Mouse (Mus musculus) hindbrain, postnatal 0 days (tissue): ENCODE results near the gene Rsl1. TPM values are rescaled to one million over a fixed set of nuclear protein-coding genes. Genes with fewer than 3 reads are reported as not detected.
"Not testable (repeated sequence)": the region's sequence is repeated elsewhere in the genome, so short reads cannot be mapped to it uniquely, and the experiment has no call there.

Source experiments
- ATAC-seq: fragments of 200-750 bp; cut with Nextera tagmentation; 2 replicates; pipeline ENCODE4 v1.8.0; 2017; ENCODE audit warnings: mild to moderate bottlenecking, moderate TSS enrichment, moderate library complexity
- DNase-seq: peaks from one replicate; pipeline ENCODE4 v3.0.0-alpha.2; 2015; ENCODE audit warnings: low spot score
- H3K27ac ChIP-seq: fragments of 300-500 bp; sonication (generic); 2 replicates; pipeline ENCODE4 v1.5.1; 2014; ENCODE audit warnings: mild to moderate bottlenecking
- H3K27me3 ChIP-seq: fragments of 300-500 bp; sonication (generic); 2 replicates; pipeline ENCODE4 v1.6.1; 2014; ENCODE audit warnings: low read length, mixed read lengths; ENCODE audit not compliant: insufficient read depth
- H3K36me3 ChIP-seq: fragments of 300-500 bp; sonication (generic); 2 replicates; pipeline ENCODE4 v1.6.1; 2014; ENCODE audit warnings: low read length, mixed read lengths; ENCODE audit not compliant: insufficient read depth
- H3K4me1 ChIP-seq: fragments of 300-500 bp; sonication (generic); 2 replicates; pipeline ENCODE4 v1.6.1; 2014; ENCODE audit warnings: antibody characterized with exemption, low read length, mixed read lengths; ENCODE audit not compliant: insufficient read depth
- H3K4me2 ChIP-seq: fragments of 300-500 bp; sonication (generic); 2 replicates; pipeline ENCODE4 v1.6.1; 2014; ENCODE audit warnings: low read depth, mild to moderate bottlenecking, low read length, moderate library complexity, mixed read lengths
- H3K4me3 ChIP-seq: fragments of 300-500 bp; sonication (generic); 2 replicates; pipeline ENCODE4 v1.5.1; 2014; ENCODE audit warnings: low read length
- H3K9ac ChIP-seq: fragments of 300-500 bp; sonication (generic); replicated peaks from 2 replicates; pipeline ENCODE4 v1.6.1; 2014; ENCODE audit warnings: mild to moderate bottlenecking, low read length, moderate library complexity, mixed read lengths
- H3K9me3 ChIP-seq: fragments of 300-500 bp; sonication (generic); 2 replicates; pipeline ENCODE4 v1.6.1; 2016; ENCODE audit warnings: low read length, mixed read lengths
- CTCF ChIP-seq: IDR thresholded peaks from 2 replicates; pipeline ENCODE4 v1.5.1; 2016; ENCODE audit warnings: antibody characterized with exemption, control low read depth, low read depth
- WGBS: fragments of 180-500 bp; shearing (Covaris S2); extraction: QIAGEN DNeasy Blood & Tissue Kit; methylation state at CpG from one replicate; pipeline ENCODE4 v1.1.7; 2014; 5-methylcytosine and 5-hydroxymethylcytosine counted together
- polyA plus RNA-seq: library from polyadenylated mRNA; unstranded; fragments of >200 nt; fragmentation: Nextera tagmentation; extraction: Ambion mirVana; gene quantifications from 2 replicates; pipeline ENCODE4 v1.2.1, GENCODE M21; 2015
- total RNA-seq: library from RNA; depleted of rRNA; stranded (reverse); fragments of >200 nt; gene quantifications from 2 replicates; pipeline ENCODE4 v1.2.3, GENCODE M21; 2014; rRNA removed

Rsl1 gene
- total RNA-seq = 3.0 and 7.3 TPM in 2 replicates
- 2.3 and 2.8 TPM in 2 replicates for polyA plus RNA-seq

GRCm38 (mm10) chr13:67172991-67173722, at the start of gene Rsl1:
TSS of gene Rsl1 (plus strand) at chr13:67173182.
- Histone ChIP-seq H3K9ac (peak within 1 kb of the TSS; percentile 52), H3K27ac (peak within 1 kb of the TSS; percentile 58), H3K4me2 (peak within 1 kb of the TSS; percentile 56), H3K4me3 (peak within 1 kb of the TSS; percentile 55)
- not testable (repeated sequence) for H3K36me3 ChIP-seq, H3K9me3 ChIP-seq, H3K27me3 ChIP-seq, H3K4me1 ChIP-seq
- 1% methylated on average over 17 of the region's 17 CpGs for whole genome bisulfite sequencing
- DNase-seq = peak; percentile 70
- peak; percentile 97 for ATAC-seq

- no peaks in the 10 kb centered on the region for H3K27me3 ChIP-seq
- no peak overlapping the region for H3K9ac ChIP-seq
- DNase-seq (no peak), ATAC-seq (no peak)
- no peak overlapping the region for H3K4me3 ChIP-seq
- no peaks in the 10 kb centered on the region for H3K4me1 ChIP-seq
- no peak overlapping the region for H3K27ac ChIP-seq
- no peak overlapping the region for H3K4me2 ChIP-seq
- no peaks in the 10 kb centered on the region for H3K36me3 ChIP-seq
- no peak for TF ChIP-seq CTCF
- H3K9me3 ChIP-seq = no peaks in the 10 kb centered on the region
- 93% methylated on average over 1 of the region's 1 CpGs for WGBS
Measured at GRCm38 (mm10) chr13:67124460-67124859, 48.5 kb upstream of the Rsl1 start.

GRCm38 (mm10) chr13:67127507-67127906, 45.5 kb upstream of the Rsl1 start:
- Histone ChIP-seq H3K9ac (peak overlapping the region; percentile 74; the same call in 1 of the 2 replicates), H3K27ac (0 out of 2 replicates have a peak overlapping the region, but pooled peaks have one; percentile 4), H3K4me2 (peak overlapping the region; percentile 79), H3K4me3 (peak overlapping the region; percentile 73)
- not testable (repeated sequence) for DNase-seq, H3K27me3 ChIP-seq, H3K4me1 ChIP-seq, H3K9me3 ChIP-seq, H3K36me3 ChIP-seq
- peak; percentile 4; the same call in 1 of the 2 replicates for ATAC-seq
- 75% methylated on average over 10 of the region's 10 CpGs for WGBS

GRCm38 (mm10) chr13:67128038-67128721, 44.8 kb upstream of the Rsl1 start:
- Histone ChIP-seq H3K27me3 (no peaks in the 10 kb centered on the region), H3K4me3 (peak overlapping the region; percentile 73), H3K4me2 (peak overlapping the region; percentile 79), H3K4me1 (no peaks in the 10 kb centered on the region), H3K27ac (peak overlapping the region; percentile 86), H3K9me3 (no peaks in the 10 kb centered on the region), H3K36me3 (no peaks in the 10 kb centered on the region), H3K9ac (peak overlapping the region; percentile 74)
- under 1% methylated on average over 18 of the region's 18 CpGs for WGBS
- peak; percentile 98 for ATAC-seq
- DNase-seq = peak; percentile 95
- peak; percentile 43 for TF ChIP-seq CTCF

- WGBS = 67% methylated on average over 4 of the region's 4 CpGs
- not testable (repeated sequence) for H3K9me3 ChIP-seq, H3K27me3 ChIP-seq, H3K4me1 ChIP-seq, H3K4me3 ChIP-seq, DNase-seq, H3K4me2 ChIP-seq, H3K27ac ChIP-seq, H3K9ac ChIP-seq, ATAC-seq, H3K36me3 ChIP-seq
Measured at GRCm38 (mm10) chr13:67166122-67166521, 6.9 kb upstream of the Rsl1 start.

- H3K4me3 ChIP-seq = peak overlapping the region; percentile 55
- no peaks in the 10 kb centered on the region for H3K4me1 ChIP-seq
- H3K27me3 ChIP-seq = no peaks in the 10 kb centered on the region
- no peaks in the 10 kb centered on the region for H3K36me3 ChIP-seq
- 20% methylated on average over 5 of the region's 5 CpGs for WGBS
- TF ChIP-seq CTCF = no peak
- H3K4me2 ChIP-seq = peak overlapping the region; percentile 56
- DNase-seq = peak; percentile 21
- H3K9me3 ChIP-seq = no peaks in the 10 kb centered on the region
- no peak overlapping the region; the same call in 1 of the 2 replicates for H3K9ac ChIP-seq
- ATAC-seq = no peak; the same call in 1 of the 2 replicates
- H3K27ac ChIP-seq = peak overlapping the region; percentile 58; the same call in 1 of the 2 replicates
Measured at GRCm38 (mm10) chr13:67173723-67174055, 707 bp downstream of the Rsl1 start.
